Mouse (Mus musculus) G1E (cell line): Measurements from ENCODE around the gene Cog3.

Experiments
- CTCF ChIP-seq: IDR thresholded peaks from 2 replicates; pipeline ENCODE4 v1.5.1; 2012; ENCODE audit warnings: low read depth, low read length, inconsistent platforms, mixed read lengths
- GATA1 ChIP-seq: IDR thresholded peaks from 2 replicates; pipeline ENCODE4 v1.6.1; 2012; ENCODE audit warnings: borderline replicate concordance, low read length, inconsistent platforms, mixed read lengths
- TAL1 ChIP-seq: conservative IDR thresholded peaks from 2 replicates; pipeline ENCODE4 v1.6.1; 2012; ENCODE audit warnings: low read depth, low read length, inconsistent platforms, mixed read lengths

- no peak for TF ChIP-seq CTCF
- TF ChIP-seq GATA1: no peak
- TF ChIP-seq TAL1: no peak
These were observed 38.8 kb upstream of the Cog3 start for GRCm38 (mm10) chr14:75793110-75793509.
